Mouse (Mus musculus) liver, embryonic 15.5 days (tissue): ENCODE results near the gene Mamdc4. TPM values are rescaled to one million over a fixed set of nuclear protein-coding genes. Genes with fewer than 3 reads are reported as not detected.

Experiments
- ATAC-seq: fragments of 200-750 bp; cut with Nextera tagmentation; 2 replicates; pipeline ENCODE4 v1.8.0; 2017; ENCODE audit warnings: moderate number of reproducible peaks, mild to moderate bottlenecking, moderate library complexity; ENCODE audit not compliant: insufficient read depth
- H3K27ac ChIP-seq: fragments of 300-500 bp; sonication (generic); replicated peaks from 2 replicates; pipeline ENCODE4 v1.5.1; 2015; ENCODE audit warnings: mild to moderate bottlenecking, inconsistent platforms
- H3K27me3 ChIP-seq: fragments of 300-500 bp; sonication (generic); 2 replicates; pipeline ENCODE4 v1.6.1; 2015; ENCODE audit warnings: mild to moderate bottlenecking, inconsistent platforms
- H3K36me3 ChIP-seq: fragments of 300-500 bp; sonication (generic); replicated peaks from 2 replicates; pipeline ENCODE4 v1.6.1; 2015; ENCODE audit warnings: moderate library complexity, mild to moderate bottlenecking, inconsistent platforms
- H3K4me1 ChIP-seq: fragments of 300-500 bp; sonication (generic); replicated peaks from 2 replicates; pipeline ENCODE4 v1.6.1; 2015; ENCODE audit warnings: inconsistent platforms
- H3K4me2 ChIP-seq: fragments of 300-500 bp; sonication (generic); 2 replicates; pipeline ENCODE4 v1.6.1; 2015; ENCODE audit warnings: moderate library complexity, mild to moderate bottlenecking, inconsistent platforms
- H3K4me3 ChIP-seq: fragments of 300-500 bp; sonication (generic); replicated peaks from 2 replicates; pipeline ENCODE4 v1.5.1; 2015; ENCODE audit warnings: mild to moderate bottlenecking, inconsistent platforms
- H3K9ac ChIP-seq: fragments of 300-500 bp; sonication (generic); 2 replicates; pipeline ENCODE4 v1.6.1; 2015; ENCODE audit warnings: moderate library complexity, mild to moderate bottlenecking, inconsistent platforms
- H3K9me3 ChIP-seq: fragments of 300-500 bp; sonication (generic); replicated peaks from 2 replicates; pipeline ENCODE4 v1.6.1; 2016; ENCODE audit warnings: inconsistent platforms
- whole genome bisulfite sequencing: fragments of 180-500 bp; shearing (Covaris S2); methylation state at CpG from one replicate; pipeline ENCODE4 v1.1.7; 2015; ENCODE audit warnings: mixed read lengths; ENCODE audit not compliant: insufficient replicate concordance; 5-methylcytosine and 5-hydroxymethylcytosine counted together
- polyA plus RNA-seq: library from polyadenylated mRNA; unstranded; fragments of >200 nt; fragmentation: Nextera tagmentation; extraction: Ambion mirVana; gene quantifications from 2 replicates; pipeline ENCODE4 v1.2.1, GENCODE M21; 2015

Mamdc4 gene
- polyA plus RNA-seq, 1 experiment from 2014 or later, result 0.32 TPM

DNA sequence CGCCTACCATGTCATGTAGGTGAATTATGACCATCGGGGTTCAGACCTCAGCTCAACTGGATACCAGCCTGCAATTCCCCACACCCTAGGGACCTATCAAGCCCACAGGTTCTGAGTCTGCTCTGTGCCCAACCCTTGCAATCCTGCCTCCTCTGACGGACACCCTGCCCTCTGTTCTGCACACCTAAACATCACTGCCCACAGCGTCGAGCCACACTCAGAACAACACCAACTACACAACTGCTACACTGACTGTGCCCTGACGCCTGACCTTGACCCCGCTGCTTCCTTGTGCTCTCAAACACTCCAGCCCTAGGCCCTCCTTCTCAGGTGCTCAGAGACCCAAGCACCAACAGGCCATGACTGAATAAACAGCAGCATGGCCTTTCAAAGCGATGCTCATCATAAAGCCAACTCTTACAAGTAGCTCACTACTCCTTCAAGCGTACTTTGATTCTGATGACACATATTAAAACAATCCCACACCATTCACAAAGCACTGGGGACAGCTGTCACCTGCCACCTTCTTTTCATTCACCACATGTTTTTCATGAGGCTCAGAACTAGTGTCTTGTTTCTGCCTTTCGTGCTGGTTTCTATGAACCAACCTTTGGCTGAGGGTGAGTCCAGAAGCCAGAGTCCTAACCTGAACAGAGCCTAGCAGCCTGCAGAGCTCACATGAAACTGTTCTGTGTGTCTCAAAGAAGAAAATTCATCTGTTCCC, 32.8 kb downstream of the Mamdc4 start:
- ATAC-seq, result no peak
- Histone ChIP-seq H3K36me3 (peaks cover 26% of the 10 kb centered on the region), H3K27me3 (no peaks in the 10 kb centered on the region), H3K4me3 (no peak overlapping the region), H3K27ac (no peak overlapping the region), H3K4me2 (no peak overlapping the region), H3K9me3 (no peaks in the 10 kb centered on the region), H3K9ac (no peak overlapping the region), H3K4me1 (peaks cover 19% of the 10 kb centered on the region)
- whole genome bisulfite sequencing, result 84% methylated on average over 10 of the region's 10 CpGs

DNA sequence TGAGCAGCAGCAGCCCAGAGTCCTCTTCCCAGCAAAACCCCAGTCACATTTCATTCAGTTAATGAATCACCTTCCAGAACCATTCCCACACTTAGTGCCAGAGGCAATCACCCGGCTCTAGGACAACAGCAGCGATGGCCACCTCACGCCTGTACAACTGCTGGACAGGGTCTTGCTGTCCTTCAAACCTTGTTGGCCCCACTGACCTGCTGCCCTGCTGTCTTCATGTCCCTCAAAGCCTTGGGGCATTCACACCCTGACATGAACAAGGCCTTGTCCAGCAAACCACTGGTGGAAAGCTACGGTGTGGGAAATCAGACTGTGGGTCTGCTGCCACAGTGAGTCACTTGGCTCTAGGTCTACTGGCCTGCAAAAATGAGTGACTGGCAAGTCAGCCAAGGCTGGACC, 34.1 kb downstream of the Mamdc4 start:
- no peak overlapping the region for H3K4me2 ChIP-seq
- peaks cover 38% of the 10 kb centered on the region for H3K36me3 ChIP-seq
- no peak for ATAC-seq
- WGBS, result 85% methylated on average over 4 of the region's 4 CpGs
- H3K4me1 ChIP-seq, result peaks cover 11% of the 10 kb centered on the region
- H3K4me3 ChIP-seq, result no peak overlapping the region
- no peaks in the 10 kb centered on the region for H3K9me3 ChIP-seq
- H3K27me3 ChIP-seq, result no peaks in the 10 kb centered on the region
- H3K27ac ChIP-seq, result no peak overlapping the region
- no peak overlapping the region for H3K9ac ChIP-seq

DNA sequence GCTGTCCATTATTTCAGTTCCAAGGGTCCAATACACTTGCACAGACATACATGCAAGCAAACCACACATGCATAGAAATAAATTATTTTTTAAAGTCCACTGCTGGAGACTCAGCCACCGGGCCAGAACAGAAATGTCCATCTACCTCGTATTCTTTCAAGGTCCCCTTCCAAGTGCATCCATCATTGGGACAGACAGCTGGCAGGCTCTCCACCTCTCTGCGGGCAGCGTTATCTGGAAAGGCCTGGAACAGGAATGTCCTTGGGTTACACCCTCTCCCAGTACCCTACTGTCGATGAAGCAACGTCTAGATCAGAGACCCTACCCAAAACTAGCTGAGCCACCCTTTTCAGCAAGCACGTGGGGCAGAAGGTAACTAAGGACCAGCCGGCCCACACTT, 38.1 kb downstream of the Mamdc4 start:
- no peak overlapping the region for H3K9ac ChIP-seq
- no peak overlapping the region for H3K4me3 ChIP-seq
- H3K9me3 ChIP-seq, result no peaks in the 10 kb centered on the region
- peaks cover 7% of the 10 kb centered on the region for H3K4me1 ChIP-seq
- no peaks in the 10 kb centered on the region for H3K27me3 ChIP-seq
- peaks cover 70% of the 10 kb centered on the region for H3K36me3 ChIP-seq
- WGBS, result 84% methylated on average over 8 of the region's 8 CpGs
- ATAC-seq, result no peak
- H3K27ac ChIP-seq, result no peak overlapping the region
- H3K4me2 ChIP-seq, result no peak overlapping the region

GRCm38 (mm10) chr2:25534866-25535182, 39.8 kb downstream of the Mamdc4 start:
- no peak overlapping the region for H3K9ac ChIP-seq
- H3K27ac ChIP-seq, result no peak overlapping the region
- H3K36me3 ChIP-seq, result peaks cover 82% of the 10 kb centered on the region
- no peaks in the 10 kb centered on the region for H3K27me3 ChIP-seq
- no peak for ATAC-seq
- H3K4me3 ChIP-seq, result no peak overlapping the region
- 87% methylated on average over 2 of the region's 2 CpGs for WGBS
- H3K9me3 ChIP-seq, result no peaks in the 10 kb centered on the region
- H3K4me1 ChIP-seq, result peaks cover 7% of the 10 kb centered on the region
- no peak overlapping the region for H3K4me2 ChIP-seq

- H3K36me3 ChIP-seq, result peaks cover 87% of the 10 kb centered on the region
- H3K4me3 ChIP-seq, result no peak overlapping the region
- no peak overlapping the region for H3K9ac ChIP-seq
- 58% methylated on average over 3 of the region's 3 CpGs for WGBS
- no peaks in the 10 kb centered on the region for H3K27me3 ChIP-seq
- peaks cover 7% of the 10 kb centered on the region for H3K4me1 ChIP-seq
- no peak overlapping the region for H3K4me2 ChIP-seq
- H3K27ac ChIP-seq, result no peak overlapping the region
- no peak for ATAC-seq
- no peaks in the 10 kb centered on the region for H3K9me3 ChIP-seq
Observed at GRCm38 (mm10) chr2:25534178-25534865, 40.3 kb downstream of the Mamdc4 start.

DNA sequence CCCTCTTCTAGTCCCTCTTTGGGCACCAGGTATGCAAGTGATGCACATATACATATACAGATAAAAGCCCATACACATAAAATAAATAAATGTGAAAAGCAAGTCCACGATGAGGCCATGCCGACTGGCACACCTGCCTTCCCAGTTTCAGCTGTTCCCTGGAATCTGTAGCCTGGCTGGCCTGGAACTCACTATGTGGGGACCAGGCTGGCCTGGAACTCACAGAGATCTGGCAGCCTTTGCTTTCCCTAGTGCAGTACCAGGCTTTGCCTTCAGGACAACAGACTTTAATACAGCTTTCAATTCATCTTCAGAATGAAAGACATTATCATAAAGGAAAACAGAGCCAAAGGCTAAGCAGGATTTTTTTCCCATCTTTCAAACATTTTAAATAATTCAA, 40.9 kb downstream of the Mamdc4 start:
- WGBS, result 93% methylated on average over 2 of the region's 2 CpGs
- H3K27ac ChIP-seq, result no peak overlapping the region
- no peak overlapping the region for H3K9ac ChIP-seq
- H3K4me1 ChIP-seq, result peaks cover 7% of the 10 kb centered on the region
- no peak for ATAC-seq
- no peak overlapping the region for H3K4me3 ChIP-seq
- peaks cover 92% of the 10 kb centered on the region for H3K36me3 ChIP-seq
- H3K4me2 ChIP-seq, result no peak overlapping the region
- no peaks in the 10 kb centered on the region for H3K27me3 ChIP-seq
- H3K9me3 ChIP-seq, result no peaks in the 10 kb centered on the region

- no peak overlapping the region for H3K4me3 ChIP-seq
- H3K4me1 ChIP-seq, result no peaks in the 10 kb centered on the region
- peaks cover 96% of the 10 kb centered on the region for H3K36me3 ChIP-seq
- H3K9me3 ChIP-seq, result no peaks in the 10 kb centered on the region
- no peak overlapping the region for H3K9ac ChIP-seq
- H3K27me3 ChIP-seq, result no peaks in the 10 kb centered on the region
- no peak overlapping the region for H3K27ac ChIP-seq
- no peak for ATAC-seq
- 67% methylated on average over 9 of the region's 9 CpGs for WGBS
- no peak overlapping the region for H3K4me2 ChIP-seq
Observed at GRCm38 (mm10) chr2:25526510-25527302, 47.9 kb downstream of the Mamdc4 start.

Other genes starting within 250 kb of the Mamdc4 start
- gene Man1b1, start 242.5 kb downstream of the Mamdc4 start, polyA plus RNA-seq, result 15.9 and 17.1 TPM in 2 replicates
- gene Dpp7, start 218.5 kb downstream of the Mamdc4 start, polyA plus RNA-seq, result 11.5 and 14.7 TPM in 2 replicates
- gene Uap1l1, start 209.2 kb downstream of the Mamdc4 start, polyA plus RNA-seq, result 15.1 and 15.4 TPM in 2 replicates
- 18.5 and 19.5 TPM in 2 replicates for gene Sapcd2, start 202.5 kb downstream of the Mamdc4 start, polyA plus RNA-seq
- gene Entpd2, start 179.0 kb downstream of the Mamdc4 start, polyA plus RNA-seq, result 0.58 and 0.71 TPM in 2 replicates
- 4.5 and 6.1 TPM in 2 replicates for gene Npdc1, start 175.5 kb downstream of the Mamdc4 start, polyA plus RNA-seq
- 1.2 and 1.7 TPM in 2 replicates for gene Fut7, start 151.6 kb downstream of the Mamdc4 start, polyA plus RNA-seq
- gene Abca2, start 146.1 kb downstream of the Mamdc4 start, polyA plus RNA-seq, result 1.2 and 1.3 TPM in 2 replicates
- 0.38 and 1.0 TPM in 2 replicates for gene Clic3, start 118.0 kb downstream of the Mamdc4 start, polyA plus RNA-seq
- 8.3 and 10.6 TPM in 2 replicates for gene Paxx, start 113.8 kb downstream of the Mamdc4 start, polyA plus RNA-seq
- 0.23 and 0.38 TPM in 2 replicates for gene Ptgds, start 104.8 kb downstream of the Mamdc4 start, polyA plus RNA-seq
- not detected in 2 replicates for gene Lcn12, start 80.9 kb downstream of the Mamdc4 start, polyA plus RNA-seq
- 24.0 and 28.6 TPM in 2 replicates for gene Fbxw5, start 74.1 kb downstream of the Mamdc4 start, polyA plus RNA-seq
- 64.9 and 88.1 TPM in 2 replicates for gene C8g, start 73.1 kb downstream of the Mamdc4 start, polyA plus RNA-seq
- gene Traf2, start 27.9 kb downstream of the Mamdc4 start, polyA plus RNA-seq, result 14.1 and 15.1 TPM in 2 replicates
- gene Edf1, start 17.0 kb downstream of the Mamdc4 start, polyA plus RNA-seq, result 186 and 201 TPM in 2 replicates
- 31.2 and 36.3 TPM in 2 replicates for gene Phpt1, start 379 bp upstream of the Mamdc4 start, polyA plus RNA-seq
- gene Ajm1, start 6.9 kb upstream of the Mamdc4 start, polyA plus RNA-seq, result 0.03 TPM in 1 of 2 replicates, not detected in the other
- 21.7 and 23.5 TPM in 2 replicates for gene Rabl6, start 33.7 kb upstream of the Mamdc4 start, polyA plus RNA-seq
- gene Ccdc183, start 42.8 kb upstream of the Mamdc4 start, polyA plus RNA-seq, result 0.05 and 0.06 TPM in 2 replicates
- 8.2 and 9.9 TPM in 2 replicates for gene Tmem141, start 47.2 kb upstream of the Mamdc4 start, polyA plus RNA-seq
- 70.4 and 90.0 TPM in 2 replicates for gene Fcna, start 53.2 kb upstream of the Mamdc4 start, polyA plus RNA-seq
- gene Lcn8, start 78.3 kb upstream of the Mamdc4 start, polyA plus RNA-seq, result not detected in 2 replicates
- gene Lcn5, start 83.1 kb upstream of the Mamdc4 start, polyA plus RNA-seq, result not detected in 2 replicates
- gene Lcn6, start 101.9 kb upstream of the Mamdc4 start, polyA plus RNA-seq, result not detected in 2 replicates
- gene Lcn10, start 107.9 kb upstream of the Mamdc4 start, polyA plus RNA-seq, result not detected in 2 replicates
- gene Obp2a, start 125.2 kb upstream of the Mamdc4 start, polyA plus RNA-seq, result not detected in 2 replicates
- 7.5 TPM in 2 replicates for gene Bmyc, start 131.9 kb upstream of the Mamdc4 start, polyA plus RNA-seq
- not detected in 2 replicates for gene Obp2b, start 162.2 kb upstream of the Mamdc4 start, polyA plus RNA-seq
- not detected in 2 replicates for gene Lcn3, start 190.7 kb upstream of the Mamdc4 start, polyA plus RNA-seq
- gene Lcn11, start 202.2 kb upstream of the Mamdc4 start, polyA plus RNA-seq, result not detected in 2 replicates
- not detected in 2 replicates for gene Gm13539, start 207.4 kb upstream of the Mamdc4 start, polyA plus RNA-seq
- gene Glt6d1, start 241.0 kb upstream of the Mamdc4 start, polyA plus RNA-seq, result not detected in 2 replicates
- gene Lcn9, start 248.3 kb upstream of the Mamdc4 start, polyA plus RNA-seq, result not detected in 2 replicates